Mouse (Mus musculus): Measurements from ENCODE around the gene Chtop.

DNA sequence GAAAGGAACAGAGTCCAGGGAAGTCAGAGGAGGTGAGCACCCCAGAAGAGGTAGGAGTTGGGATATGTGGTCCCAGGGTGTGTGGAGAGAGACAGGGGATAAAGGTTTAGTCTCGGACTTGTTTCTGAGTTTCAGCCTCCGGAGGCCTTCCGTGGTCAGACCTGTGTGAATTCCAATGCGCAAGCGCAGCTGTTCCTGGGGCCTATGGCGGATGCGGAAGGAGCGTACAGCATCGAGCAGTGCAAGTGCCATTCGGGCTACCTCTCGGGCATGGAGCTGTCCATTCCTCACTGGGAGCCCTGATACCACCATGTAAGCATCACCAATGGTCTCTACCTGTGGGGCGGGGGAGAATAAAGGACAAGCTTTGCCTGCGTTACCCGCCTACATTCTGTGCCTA, 54.4 kb downstream of the Chtop start:
- no peak for TF ChIP-seq CTCF (IDR thresholded peaks at IDR 0.05; ENCODE audit: low read depth)
- no peak for TF ChIP-seq EP300 (optimal IDR thresholded peaks at IDR 0.05)

Data from stomach, postnatal 0 days (tissue).